Mouse (Mus musculus) adrenal gland, adult (tissue): ENCODE measurements around the gene Ccl3.

ENCODE experiments used
- DNase-seq, 2 experiments: peaks; one replicate each; pipeline ENCODE4 v3.0.0; 2022 to 2023; ENCODE audit warnings: low spot score in 1 of 2; ENCODE audit not compliant: inconsistent age in 2 of 2

The Ccl3 gene

DNA sequence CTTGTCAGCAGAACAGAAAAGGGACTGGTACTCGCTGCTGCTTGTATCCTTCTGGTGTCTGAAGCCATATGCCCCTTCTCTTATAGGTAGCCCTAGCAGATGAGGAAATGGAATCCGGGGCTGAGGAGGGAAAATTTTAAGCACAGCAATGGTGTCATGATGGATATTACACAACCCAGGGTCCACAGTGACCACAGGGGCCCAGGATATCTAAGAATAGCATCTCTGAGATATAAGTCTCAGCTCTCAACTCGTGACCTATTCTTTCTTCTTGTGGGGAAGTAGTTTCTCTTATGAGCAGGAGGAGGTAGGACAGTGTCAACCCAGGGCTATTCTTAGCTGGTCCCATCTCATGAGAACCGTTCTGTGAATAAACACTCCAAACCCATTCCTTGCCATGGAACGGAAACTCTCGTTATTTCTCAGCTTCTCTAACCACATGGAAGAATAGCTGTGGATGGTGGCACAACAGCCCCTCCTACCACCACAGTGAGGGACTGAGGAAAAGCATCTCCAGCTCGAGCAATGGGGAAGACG, at the start of gene Ccl3:
TSS of gene Ccl3 (minus strand) at position 51 of the 537 bp plus-strand sequence.
- DNase-seq, result peak in 1 of 2 experiments; percentile 29

DNA sequence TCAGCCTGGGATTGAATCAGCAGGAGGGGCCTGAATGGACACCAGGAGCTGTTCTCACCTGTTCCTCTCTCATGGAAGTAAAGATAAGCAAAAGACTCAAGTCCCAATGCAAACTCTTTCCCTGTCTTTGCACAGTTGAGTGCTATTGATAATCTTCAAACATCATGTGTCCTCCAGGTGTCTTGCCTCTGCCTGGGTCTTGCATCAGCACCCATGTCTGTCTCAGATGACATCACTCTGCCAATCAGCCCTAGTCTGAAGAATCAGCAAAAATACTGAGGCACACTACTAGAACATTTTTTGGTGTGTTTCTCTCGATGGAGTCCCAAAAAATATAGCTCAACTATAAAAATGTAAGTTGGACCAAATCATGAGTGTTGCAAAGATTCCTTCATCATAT, 42.9 kb upstream of the Ccl3 start:
- no peak for DNase-seq

DNA sequence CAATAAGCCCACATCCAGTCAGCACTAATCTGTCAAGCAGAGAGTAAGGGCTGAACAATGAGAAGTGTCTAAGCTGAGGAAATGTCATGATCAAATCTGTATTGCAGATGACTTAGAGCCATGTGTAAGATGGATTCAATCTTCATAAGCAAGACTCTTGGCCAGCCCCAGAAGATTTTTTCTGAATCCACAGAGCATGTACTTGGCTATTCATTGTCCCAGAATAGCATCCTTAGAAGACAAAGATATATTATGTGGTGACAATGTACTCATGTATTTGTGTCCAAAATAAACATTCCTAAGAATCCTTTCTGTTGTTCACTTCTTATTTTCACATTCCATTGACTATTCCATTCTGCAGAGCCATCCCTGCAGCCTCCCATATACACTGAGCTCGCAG, 40.8 kb upstream of the Ccl3 start:
- no peak for DNase-seq

DNA sequence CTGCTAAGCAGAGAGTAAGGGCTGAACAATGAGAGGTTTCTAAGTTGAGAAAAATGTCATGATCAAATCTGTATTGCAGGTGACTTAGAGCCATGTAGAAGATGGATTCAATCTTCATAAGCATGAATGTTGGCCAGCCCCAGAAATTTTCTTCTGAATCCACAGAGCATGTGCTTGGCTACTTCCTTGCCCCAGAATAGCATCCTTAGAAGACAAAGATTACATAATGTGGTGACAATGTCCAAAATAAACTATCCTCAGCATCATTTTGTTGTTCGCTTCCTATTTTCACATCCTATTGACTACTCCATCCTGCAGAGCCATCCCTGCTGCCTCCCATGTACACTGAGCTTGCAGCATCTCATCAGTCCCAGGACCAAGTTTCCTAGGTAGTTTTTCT, 26.5 kb upstream of the Ccl3 start:
- no peak for DNase-seq

DNA sequence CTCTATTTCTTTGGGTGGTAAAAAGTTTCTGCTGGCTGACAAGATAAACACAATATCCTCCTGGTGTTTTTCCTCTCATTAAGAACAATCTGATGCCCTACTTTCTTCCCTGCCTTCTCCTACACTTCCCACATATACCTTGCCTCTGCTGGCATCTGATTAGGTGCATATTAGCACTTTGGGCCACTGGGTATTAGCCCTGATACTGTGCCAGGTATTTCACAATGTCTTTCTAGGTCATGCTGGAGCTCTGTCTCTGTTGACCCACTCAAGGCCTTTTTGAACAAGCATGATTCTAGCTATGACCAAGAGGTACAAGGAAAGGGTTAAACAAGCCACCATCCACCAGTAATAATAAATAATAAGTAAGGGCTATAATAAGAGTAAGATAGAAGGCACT, 22.6 kb upstream of the Ccl3 start:
- DNase-seq, result peak in 1 of 2 experiments; percentile 73

DNA sequence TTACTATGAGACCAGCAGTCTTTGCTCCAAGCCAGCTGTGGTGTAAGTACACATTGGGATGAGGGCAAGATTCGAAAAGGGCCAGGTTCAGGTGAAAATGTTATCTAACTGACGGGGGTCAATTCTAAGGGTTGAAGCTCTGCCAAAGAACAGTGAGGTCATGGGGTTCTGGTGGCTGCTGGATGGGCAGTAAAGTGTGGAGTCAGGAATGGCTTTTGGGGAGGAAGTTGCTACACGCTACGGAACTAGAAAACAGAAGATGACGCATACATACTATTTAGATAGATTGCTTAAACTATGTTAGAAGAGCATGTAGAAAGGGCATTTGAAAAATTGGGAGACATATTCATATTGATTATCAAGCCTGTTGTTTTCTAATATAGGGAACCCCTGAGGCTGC, 14.4 kb upstream of the Ccl3 start:
- no peak for DNase-seq

DNA sequence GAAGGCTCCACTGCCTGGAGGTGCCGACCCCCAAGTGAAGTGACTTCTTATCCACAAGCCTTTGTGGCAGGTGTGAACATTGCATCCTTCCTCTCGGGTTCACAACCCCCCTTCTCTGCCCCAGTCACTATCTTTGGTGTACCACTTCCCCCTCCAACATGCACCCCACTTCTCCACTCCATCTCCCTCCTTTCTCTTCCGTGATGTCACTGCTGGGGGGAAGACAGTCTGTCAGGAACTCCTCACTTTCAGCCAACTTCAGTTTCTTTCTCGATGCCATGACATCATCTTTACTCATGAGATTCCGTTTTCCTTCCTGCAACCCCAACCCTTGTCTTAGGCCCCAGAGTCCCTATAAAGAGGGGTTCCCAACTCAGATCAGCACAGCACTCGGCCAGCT, 13.0 kb upstream of the Ccl3 start, which contains the start of gene Ccl4:
TSS of gene Ccl4 (plus strand) at position 381 of the 400 bp plus-strand sequence.
- no peak for DNase-seq

DNA sequence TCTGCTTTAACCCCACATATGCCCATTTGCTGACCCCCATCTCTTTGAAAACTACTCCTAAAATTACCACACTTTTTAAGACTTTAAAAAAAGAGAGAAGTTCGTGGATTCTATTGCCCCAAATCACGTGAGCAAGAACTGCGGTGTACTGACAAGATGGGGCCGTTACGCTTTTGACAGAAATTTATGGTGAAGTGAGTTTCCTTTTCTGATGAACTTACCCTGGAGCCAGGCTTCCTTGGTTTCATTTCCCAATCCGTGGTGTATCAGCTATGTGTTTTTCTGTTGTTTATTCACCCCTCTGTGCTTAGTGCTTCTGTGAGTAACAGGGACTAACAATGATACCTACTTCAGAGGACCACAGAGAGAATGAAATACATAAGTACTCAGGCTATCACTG, 9.6 kb upstream of the Ccl3 start:
- DNase-seq, result peak in 1 of 2 experiments; percentile 19

DNA sequence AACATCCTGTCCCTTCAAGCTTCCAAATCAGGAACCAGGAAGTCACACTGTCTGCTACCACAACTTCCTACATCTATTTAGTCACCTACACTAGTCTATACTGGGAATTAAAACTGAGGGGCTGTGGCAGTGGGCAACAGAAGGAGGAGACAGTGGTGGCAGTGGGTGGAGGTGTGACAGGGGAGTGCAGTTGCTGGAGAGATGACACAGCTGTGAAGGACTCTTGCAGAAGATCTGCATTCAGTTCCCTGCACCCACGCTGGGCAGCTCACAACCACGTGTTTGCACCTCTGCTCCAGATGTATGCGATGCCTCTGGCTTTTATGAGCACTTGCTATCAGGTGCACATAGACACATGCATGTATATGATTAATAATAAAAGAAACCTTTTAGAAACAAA, 8.4 kb upstream of the Ccl3 start:
- DNase-seq, result peak in 1 of 2 experiments; percentile 13

DNA sequence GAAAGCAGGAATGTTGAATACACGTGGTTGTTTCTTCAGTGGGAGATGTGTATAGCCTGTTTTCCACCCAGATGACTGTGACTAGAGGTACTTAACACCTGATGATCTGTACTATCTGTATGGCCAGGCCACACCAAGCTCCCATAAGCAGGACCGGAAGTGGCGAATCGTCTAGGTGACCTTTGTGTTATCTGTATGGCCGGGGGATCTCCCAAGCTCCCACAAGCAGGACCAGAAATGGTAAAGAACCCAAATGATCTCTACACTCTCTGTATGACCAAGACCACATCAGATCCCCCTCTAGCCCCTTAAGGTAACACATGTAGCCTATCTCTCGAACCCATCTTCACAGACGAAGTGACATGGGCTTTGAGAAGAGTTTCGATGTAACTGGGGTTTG, 5.5 kb upstream of the Ccl3 start:
- no peak for DNase-seq

DNA sequence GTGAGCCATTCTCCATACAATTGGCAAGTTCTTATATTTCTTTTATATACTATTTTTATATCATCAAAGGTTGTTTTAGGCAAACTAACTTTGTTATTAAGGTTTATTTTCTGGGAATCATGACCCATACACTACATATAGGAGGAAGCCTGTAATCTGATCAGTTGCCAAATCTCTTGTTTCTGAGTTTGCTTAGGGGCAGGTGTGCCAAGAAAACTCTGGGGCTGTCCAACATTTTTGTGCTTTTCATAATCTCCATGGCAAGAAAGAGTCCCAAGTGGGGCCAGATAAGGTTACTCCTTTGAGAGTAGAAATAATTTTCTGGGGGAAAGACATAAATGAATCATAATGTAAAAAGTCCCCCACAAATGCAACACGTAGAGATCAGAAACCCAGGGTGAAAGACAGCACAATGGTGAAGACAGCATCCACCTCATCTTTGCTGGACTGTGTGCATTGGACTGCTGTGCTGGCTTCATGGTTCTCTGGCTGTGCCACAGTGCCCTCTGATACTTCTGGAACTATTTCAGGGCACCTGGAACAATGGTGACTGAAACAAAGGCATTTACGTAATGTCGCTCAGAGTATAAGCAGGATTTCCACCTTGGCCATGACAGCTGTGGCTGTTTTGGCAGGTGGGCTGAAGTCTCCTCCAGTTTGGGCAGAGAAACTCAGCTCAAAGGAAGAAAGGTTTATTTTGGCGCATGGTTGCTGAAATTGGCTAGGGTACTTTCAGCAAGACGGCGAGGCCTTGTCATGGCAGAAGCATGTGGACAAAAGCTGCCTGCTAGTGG, 2.6 kb downstream of the Ccl3 start:
- DNase-seq, result no peak

DNA sequence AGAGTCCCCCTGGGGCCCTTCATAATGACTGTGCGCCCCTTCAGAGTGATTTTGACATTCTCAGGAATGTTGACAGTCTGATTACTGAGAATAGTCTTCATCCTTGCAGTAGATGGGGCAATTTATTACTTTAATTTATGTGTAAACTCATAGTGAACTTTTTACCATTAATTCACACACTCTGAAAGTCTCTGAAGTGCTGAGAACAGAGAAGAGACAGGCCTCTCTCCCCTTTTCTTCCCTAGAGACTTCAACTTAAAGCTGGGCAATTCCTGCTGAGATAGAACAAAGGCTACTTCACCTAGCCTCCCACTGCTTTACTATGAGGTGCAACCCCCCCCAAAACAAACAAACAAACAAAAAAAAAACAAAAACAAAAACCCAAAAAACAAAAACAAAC, 3.6 kb downstream of the Ccl3 start, which contains the start of gene Rpl9-ps1:
TSS of gene Rpl9-ps1 (minus strand) at position 101 of the 400 bp plus-strand sequence.
- DNase-seq, result no peak

DNA sequence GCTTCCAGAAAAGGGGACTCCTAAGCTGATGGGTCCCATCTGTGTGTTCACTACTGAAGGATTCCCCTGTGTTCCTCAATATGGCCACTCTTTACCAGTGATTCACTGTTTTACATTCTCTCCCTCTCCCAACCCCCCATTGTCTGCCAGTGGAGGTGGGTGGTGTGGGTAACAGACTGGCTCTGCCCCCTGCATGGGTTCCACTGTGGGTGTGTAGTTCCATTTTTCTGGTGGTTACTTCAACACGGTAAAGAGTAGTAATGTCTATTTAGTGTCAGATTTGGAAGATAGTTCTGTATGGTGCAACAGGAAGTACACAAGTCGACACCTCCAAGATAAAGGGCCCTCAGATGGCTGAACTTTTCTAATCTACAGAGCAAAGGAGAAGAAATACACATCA, 7.9 kb downstream of the Ccl3 start:
- DNase-seq, result no peak

DNA sequence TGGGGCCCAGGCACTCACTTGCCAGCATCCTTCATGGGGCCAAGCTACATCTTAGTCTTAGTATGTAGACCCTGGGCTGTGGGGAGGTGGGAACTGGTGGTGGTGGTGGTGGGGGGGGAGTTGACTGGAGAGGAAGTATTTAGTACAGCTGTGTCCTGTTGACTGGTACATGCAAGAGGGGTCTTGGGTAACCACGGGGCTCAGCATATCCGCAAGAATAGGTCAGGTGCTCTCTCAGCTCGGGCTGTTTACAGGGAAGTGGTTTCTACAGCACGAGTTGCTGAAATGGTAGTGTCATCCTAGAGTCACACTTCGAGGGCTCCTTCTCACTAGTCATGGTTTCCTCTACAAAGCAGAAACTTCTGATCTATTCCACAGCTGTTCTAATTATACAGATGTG, 9.0 kb downstream of the Ccl3 start:
- no peak for DNase-seq

DNA sequence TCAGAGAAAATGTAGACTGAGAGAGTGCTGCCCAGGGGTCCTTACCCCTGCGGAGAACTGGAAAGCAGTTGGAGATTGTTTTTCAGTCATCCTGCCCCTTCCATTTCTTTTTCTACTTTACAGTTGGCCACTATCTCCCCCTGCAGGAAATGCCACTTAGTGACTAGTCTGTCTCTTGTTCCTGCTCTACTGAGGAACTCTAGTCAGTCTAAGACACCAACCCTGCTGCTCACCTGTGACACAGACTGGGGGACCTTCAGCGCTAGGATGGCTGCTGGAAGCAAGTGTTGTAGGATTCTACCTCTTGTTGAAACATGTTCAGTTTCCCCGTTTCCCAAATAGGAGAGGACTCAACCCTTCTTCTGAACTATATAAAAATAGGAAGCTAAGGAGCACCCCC, 9.6 kb downstream of the Ccl3 start:
- peak in 1 of 2 experiments; percentile 34 for DNase-seq

DNA sequence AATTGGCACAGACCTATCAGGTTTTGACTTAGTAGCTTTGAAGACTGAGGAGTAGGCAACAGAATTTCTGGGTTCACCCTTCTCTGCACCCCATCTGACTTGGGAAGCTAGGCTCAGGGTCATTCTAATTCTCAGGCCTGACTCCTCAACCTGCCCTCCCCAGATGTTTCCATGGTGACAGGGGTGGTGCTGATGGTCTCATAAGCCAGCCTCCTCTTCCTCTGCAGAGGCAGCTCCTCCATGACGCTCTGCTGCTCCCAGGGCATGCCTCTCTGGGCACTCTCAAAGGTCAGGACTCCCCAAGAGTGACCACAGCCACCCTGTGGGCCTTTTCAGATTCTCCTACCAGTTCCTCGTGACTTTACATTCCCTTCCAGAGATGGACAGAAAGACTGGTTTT, 10.2 kb downstream of the Ccl3 start:
- DNase-seq, result no peak

DNA sequence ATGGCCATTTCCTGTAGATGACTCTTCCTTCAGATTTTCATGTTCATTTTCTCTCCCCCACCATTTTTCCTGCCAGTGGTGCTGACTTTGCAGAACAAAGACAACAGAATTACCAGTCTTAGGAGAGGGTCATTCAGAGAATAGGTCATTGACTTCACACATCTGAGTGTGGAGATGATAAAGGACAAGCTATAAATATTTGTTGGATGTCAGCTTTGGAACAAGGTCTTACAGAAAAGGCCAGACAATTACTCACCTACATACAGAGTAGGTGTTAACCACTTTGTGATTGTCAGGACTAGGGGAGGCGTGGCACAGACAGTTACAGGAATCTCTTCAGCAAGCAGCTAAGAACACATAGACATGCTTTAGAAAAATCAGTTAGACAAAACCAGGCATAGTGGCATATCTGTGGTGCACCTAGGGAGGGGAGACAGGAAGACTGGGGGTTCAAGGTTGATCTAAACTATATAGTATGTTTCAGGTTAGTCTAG, 12.4 kb downstream of the Ccl3 start:
- no peak for DNase-seq

DNA sequence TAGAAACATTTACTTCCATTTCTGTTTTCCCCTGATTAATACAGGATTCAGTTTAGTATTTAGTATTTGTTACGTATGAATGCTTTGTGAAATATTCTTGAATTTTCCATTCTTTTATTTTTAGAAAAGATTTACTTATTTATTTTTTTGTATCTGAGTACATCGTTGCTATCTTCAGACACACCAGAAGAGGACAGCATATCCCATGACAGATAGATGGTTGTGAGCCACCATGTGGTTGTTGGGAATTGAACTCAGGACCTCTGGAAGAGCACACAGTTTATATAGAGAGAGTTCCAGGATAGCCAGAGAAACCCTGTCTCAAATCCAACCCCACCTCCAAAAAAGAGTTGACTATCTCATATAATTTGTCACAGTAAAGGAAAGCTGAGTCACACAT, 14.3 kb downstream of the Ccl3 start:
- DNase-seq, result no peak

DNA sequence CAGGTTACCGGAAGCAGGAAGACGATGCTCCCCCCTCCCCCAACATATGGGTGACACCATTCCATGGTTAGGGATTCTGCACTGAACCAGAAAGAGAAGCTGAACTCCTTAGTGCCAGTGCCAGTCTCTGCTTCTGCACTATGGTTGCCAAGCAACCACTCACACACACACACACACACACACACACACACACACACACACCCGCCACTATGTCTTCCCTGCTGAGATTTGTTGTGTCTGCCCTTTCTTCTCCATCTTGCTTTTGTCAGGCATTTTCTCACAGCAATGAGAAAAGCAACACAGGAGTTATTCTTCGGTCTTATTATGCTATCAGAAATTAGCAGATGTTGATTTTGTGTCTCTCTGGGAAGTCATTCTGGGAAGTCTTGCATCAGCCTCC, 14.7 kb downstream of the Ccl3 start:
- DNase-seq, result no peak

DNA sequence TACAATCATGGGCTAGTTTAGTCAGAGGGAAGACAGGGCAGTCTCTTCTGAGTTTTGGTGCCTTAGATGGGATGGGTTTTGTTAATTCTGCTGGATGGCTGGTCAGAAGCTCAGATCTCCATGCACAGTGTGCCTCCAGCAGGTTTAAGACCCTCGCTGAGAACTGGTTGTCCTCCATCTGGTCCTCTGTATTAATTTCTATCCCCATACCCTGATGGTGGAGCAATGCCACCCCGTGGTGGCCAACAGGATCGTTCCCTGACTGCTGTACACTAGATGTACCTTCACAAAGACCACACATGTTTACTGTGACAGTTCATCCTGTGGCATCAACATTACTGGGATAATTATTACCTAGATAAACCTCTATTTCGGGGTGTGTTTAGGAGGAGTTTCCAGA, 16.4 kb downstream of the Ccl3 start:
- no peak for DNase-seq

DNA sequence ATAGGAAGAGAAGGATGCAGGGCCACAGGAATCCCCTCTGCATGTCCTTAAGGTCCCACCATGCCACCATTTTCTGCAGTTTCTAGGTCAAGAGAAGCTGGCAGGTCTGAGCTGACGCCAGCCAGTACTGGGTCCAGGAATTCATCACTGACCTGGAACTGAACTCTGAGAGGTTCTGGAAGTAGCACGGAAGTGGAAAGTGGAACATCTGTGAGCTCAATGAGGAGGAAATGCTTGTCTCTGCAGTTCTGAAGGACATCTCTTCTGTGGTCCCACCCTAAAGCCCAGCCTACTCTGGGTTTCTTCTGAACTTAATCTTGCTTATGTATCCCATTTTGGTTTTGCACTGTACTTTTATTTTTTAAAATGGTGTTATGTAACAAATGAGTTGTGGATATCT, 18.1 kb downstream of the Ccl3 start:
- no peak for DNase-seq

DNA sequence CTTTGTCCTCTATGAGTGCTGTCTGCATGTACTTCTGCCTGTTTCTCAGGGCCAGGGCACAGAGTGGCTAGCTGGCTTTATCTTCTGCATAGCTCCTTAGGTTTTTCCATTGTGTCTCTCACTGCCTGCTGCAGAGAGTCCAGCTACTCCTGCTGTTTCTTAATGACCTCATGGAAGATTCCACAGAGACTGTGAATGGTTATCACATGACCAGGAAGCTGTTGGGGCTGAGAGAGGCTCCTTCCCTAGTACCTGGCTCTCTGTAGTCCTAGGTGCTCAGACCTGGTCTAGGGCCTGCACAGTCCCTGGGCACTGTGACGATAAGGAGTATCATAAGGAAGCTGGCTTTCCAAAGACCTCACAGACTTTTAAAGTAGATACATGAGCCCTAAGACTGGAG, 18.5 kb downstream of the Ccl3 start:
- no peak for DNase-seq

DNA sequence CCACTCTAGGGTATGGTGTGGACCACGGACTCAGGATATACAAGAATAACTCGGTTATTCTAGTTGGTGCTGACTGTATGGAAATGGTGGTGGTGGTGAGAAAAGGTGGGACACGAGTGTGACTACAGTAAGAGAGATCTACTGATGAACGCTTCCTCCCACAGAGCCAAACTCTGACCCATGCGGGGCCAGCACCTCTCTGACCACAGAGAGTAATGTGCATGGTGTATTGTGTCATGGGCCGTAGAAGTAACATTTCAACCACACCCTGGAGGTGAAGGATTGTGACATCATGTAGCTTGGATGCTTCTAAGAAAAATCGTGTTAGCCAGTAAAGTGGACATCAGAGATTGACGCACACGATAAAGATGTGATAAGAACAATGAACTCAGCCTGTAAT, 20.3 kb downstream of the Ccl3 start:
- no peak for DNase-seq
